Mouse (Mus musculus) erythroid progenitor cell, adult 5-6 weeks (primary cell): ENCODE results near the gene Dlk2. TPM values are rescaled to one million over a fixed set of nuclear protein-coding genes. Genes with fewer than 3 reads are reported as not detected.

Experiments
- ATAC-seq: replicated peaks from 2 replicates; pipeline ENCODE4 v1.8.0; 2016; ENCODE audit warnings: moderate number of reproducible peaks, mild to moderate bottlenecking, moderate TSS enrichment, inconsistent platforms; ENCODE audit not compliant: poor library complexity, low FRiP score, severe bottlenecking
- total RNA-seq, 2 experiments: library from RNA; stranded (forward) in 1 of 2; stranded (reverse) in 1 of 2; fragments of 150-400 nt in 1 of 2; fragments of 186-747, 209-891 nt in 1 of 2; gene quantifications; 2 replicates each; pipeline versions ENCODE4 v1.2.3 to v1.2.4; 2015 to 2017; ENCODE audit warnings: low replicate concordance in 2 of 2

Dlk2 gene
- total RNA-seq, 2 experiments from 2014 or later: not detected

DNA sequence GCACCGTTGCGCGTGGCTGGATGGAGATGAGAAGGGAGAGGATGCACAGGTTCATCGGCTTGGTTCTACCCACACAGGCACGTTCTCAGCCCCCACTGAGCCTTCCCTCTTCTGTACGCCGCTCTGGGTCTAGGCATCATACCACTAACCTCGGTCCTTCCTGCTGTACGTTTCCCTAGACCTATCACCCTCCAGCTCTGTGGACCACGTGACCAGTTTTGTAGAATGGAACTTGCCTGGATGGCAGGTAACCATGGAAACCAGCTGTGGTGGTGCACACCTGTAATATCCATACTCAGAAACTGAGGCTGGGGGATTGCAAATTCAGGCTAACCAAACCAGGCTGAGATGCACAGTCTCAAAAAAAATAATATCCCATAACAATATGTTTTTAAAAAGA lies 13.3 kb downstream of the Dlk2 start:
- no peak for ATAC-seq

DNA sequence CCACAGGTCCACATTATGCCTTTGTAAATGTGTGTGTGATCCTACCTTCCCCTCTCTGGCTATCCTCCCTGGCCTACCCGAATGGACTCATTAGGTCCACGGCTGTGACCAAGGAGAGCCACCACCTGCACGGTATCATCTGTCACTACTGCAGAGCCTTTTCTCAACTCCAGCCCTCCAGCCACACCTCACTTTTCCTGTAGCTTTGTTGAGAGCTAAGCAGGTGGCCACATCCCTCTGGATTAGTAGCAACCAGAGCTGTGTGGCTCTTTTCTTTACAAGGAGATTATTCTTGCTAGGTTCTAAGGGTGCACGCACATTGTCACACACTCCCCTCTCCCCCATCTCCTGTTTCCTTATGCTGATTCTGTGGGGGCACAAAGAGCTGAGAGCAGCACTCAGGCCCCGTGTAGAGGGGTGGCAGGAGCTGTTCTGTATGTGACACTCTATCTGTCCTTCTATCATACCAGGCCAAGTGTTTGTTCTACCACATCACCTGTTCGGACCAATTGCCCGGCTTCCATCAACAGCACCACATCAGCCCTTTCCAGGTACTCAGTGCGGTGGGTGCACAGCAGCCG lies 16.0 kb downstream of the Dlk2 start:
- no peak for ATAC-seq

DNA sequence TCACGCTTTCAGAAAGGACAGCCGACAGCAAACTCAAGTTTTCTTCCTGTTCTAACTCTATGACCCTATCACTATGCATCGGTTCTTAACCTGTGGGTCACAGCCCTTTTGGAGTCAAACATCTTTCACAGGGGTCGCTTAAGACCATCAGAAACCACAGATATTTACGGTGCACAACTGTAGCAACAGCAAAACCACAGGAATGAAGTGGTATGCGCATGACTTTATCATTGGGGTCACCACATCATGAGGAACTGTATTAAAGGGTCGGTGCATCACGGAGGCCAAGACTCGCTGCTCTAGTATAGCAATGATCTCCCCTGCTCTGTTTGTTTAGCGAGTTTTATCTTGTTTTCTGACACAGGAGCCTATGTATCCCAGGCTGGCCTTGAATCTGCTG lies 18.6 kb downstream of the Dlk2 start:
- no peak for ATAC-seq

DNA sequence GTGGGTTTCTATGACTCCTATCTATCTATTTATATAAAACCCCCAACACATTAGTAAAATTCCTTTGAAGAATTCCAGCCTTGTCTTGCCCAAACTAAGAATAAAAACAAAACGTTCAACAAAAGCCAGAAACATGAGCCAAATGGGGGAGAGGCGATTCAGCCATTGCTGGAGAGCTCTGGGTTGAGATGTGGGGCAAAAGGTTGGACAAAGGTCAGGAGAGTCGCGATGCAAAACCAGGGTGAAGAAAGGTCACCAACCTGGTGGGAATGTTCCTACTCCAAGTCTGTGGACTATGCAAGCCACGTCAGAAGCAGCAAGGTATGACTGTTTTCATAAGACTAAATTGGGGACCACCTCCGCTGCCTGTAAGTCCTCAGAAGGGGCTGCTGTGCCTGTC lies 23.3 kb downstream of the Dlk2 start:
- ATAC-seq: no peak

DNA sequence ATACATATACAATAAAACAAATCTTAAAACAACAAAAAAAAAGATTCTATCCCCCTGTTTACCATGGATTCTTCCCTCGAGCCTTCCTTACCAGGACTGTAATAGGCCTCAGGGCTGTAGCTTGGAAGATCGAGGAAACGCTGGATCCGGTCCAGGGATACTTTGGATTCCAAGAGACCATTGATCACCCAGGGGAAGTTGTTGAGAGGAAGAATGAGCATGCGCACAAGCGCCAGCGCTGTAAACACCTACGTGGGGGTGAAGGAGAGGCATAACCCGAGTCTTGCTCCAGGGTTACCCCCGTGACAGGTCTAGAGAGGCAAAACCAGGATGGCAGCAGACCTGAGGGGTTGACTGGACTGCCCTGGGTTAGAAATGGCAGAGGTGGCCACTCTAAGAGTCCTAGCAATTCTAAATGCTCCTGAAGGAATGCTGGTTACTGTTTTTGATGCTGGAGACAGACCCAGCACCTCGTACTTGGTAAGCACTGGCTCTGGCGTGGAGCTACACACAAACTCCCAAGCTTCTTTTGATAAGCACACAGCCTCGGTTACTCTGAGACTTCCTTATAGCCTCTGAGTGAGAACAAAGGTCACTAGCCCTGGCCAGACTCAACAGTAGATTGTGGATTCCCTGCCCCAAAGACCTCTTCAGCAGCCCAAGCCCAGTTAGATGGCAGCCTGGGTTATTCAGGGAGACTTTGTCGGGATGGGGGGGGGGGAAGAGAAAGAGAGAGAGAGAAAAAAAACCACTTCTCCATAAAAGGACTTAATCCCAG lies 25.0 kb downstream of the Dlk2 start:
- no peak for ATAC-seq

DNA sequence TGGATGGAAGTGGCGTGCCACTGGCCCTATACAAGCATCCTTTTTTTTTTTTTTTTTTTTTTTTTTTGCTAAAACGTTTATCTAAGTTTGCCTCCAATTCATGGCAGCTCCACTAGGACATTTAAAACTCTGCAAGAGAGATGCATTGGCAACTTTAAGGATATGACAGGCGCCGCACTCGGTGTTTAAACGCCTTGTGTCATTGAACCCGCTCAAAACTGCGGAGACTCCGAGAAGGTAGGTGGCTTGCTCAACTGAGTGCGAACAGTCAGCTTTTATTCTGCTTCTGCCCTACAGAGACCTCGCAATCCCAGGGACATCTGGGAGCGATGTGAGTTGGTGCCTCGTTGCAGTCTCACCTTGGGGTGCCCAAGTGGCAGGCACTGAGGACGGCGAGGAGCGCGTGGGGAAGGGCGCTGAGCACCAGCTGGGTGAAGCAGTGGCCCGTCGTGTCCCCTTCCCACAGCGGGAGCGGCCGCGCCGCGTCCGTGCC lies 30.2 kb downstream of the Dlk2 start:
- 0 out of 2 replicates have a peak, but pooled peaks have one; percentile 1 for ATAC-seq

DNA sequence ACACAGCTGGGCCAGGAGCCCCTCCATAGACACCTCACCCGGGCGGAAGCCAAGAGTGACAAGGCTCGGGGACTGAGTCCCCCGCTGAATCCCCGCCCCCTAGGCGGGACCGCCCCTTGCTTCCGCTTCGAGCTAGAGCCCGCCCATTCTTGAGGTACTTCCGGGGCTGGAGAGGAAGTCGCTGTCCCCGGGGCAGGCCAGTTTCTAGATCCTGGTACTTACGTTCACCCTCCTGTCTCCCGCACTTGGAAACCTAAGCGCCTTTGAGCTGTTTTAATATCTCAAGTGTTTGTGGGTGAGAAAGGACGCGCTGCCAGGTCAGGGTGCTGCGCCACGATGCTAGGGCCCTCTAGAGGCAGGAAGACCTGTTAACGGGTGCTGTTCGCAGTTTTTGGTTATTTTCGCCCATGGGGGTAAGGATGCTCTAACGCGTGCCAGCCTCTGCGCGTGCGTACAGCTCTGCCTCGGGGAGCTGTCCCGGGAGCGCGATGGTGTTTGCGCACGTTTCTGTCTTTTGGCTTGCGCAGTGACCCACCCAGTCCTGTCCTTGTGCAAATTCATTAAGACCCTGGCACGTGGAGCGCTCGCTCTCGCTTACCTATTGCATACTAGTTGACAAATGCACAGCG lies 30.8 kb downstream of the Dlk2 start, which contains the start of gene Abcc10:
TSS of gene Abcc10 (minus strand) at position 447 of the 629 bp plus-strand sequence.
- ATAC-seq: peak; percentile 100

DNA sequence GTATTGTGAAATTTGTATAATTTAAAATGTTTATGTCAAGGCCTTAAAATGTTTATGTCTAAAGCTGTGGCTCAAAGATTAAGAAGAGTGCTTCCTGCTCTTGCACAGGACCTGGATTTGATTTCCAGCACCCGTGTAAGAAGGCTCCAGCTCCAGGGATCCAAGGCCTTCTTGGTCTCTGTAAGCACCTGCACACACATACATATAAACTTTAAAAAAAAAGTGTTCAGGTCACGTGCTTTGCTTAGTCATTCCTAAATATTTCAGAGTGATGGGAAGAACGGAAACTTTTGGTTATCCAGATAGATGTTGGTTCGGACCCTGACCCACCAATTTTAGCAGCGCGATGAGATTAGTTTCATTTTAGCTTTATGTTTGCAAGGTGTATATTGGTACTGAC lies 31.5 kb downstream of the Dlk2 start:
- ATAC-seq: no peak

DNA sequence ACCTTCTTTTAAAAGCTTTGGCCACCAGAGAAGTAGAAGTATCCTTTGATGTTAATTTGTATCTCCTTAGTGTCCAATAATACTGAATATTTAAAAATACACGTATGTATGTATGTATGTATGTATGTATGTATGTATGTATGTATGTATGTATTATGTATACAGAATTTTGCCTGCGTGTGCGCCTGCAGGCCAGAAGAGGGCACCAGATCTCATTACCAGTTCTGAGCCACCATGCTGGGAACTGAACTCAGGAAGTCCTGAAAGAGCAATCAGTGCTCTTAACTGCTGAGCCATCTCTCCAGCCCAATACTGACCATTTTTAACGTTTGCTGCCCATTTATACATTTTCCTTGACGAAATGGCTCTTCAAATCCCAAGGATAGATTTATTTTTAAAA lies 39.3 kb downstream of the Dlk2 start:
- no peak for ATAC-seq

DNA sequence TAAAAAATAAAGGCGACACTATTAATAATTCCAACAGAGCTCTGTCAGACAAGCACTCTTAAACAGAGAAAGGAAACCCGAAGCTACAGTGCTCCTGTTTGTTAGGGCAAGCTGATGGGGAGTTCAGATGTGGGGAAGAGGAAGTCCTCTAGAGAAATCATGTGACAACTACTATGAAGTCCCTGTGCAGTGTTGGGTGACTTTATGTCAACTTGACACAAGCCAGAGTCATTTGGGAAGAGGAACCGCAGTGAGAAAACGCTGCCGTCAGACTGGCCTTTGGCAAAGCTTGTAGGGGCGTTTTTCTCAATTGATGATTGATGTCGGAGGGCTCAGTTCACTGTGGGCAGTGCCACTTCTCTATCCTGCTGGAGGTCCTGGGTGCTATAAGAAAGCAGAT lies 44.0 kb downstream of the Dlk2 start:
- no peak for ATAC-seq

DNA sequence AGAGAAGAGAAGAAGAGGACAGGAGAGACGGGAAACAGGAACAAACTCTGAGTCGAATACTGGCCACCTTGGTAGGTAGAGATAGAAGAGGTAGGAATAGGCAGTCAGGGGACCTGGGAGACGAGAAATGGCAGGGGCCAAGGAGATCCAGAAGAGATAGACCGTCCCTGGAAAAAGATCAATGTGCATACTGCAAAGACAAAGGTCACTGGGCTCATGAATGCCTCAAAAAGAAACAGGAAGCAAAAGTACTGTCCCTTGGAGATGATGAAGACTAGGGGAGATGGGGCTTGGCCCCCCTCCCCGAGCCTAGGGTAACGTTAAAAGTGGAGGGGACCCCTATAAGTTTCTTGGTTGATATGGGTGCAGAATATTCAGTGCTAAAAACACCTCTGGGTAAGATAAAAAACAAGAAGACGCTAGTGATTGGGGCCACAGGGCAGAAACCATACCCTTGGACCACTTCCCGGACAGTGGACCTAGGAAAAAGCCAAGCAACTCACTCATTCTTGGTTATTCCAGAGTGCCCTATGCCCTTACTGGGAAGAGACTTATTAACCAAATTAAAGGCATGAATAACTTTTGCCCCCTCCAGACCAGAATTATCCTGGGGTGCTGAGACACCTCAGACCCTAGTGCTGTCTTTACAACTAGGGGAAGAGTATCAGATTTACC lies 53.9 kb downstream of the Dlk2 start:
- no peak for ATAC-seq

Other genes with a start within 250 kb of the Dlk2 start
- 11.3 and 22.7 TPM in 2 replicates for gene Mrps18a, start 186.4 kb upstream of the Dlk2 start, total RNA-seq (2015; ENCODE audit: low replicate concordance)
- gene Mrps18a, start 186.4 kb upstream of the Dlk2 start, total RNA-seq (2017; ENCODE audit: low replicate concordance): 9.0 and 19.4 TPM in 2 replicates
- gene Rsph9, start 153.2 kb upstream of the Dlk2 start, total RNA-seq (2015; ENCODE audit: low replicate concordance): 3.8 and 6.8 TPM in 2 replicates
- gene Rsph9, start 153.2 kb upstream of the Dlk2 start, total RNA-seq (2017; ENCODE audit: low replicate concordance): 9.9 TPM in 1 of 2 replicates, not detected in the other
- 75.0 and 75.3 TPM in 2 replicates for gene Mad2l1bp, start 143.9 kb upstream of the Dlk2 start, total RNA-seq (2015; ENCODE audit: low replicate concordance)
- 22.3 and 26.2 TPM in 2 replicates for gene Mad2l1bp, start 143.9 kb upstream of the Dlk2 start, total RNA-seq (2017; ENCODE audit: low replicate concordance)
- 369 and 467 TPM in 2 replicates for gene Gtpbp2, start 136.4 kb upstream of the Dlk2 start, total RNA-seq (2015; ENCODE audit: low replicate concordance)
- 572 and 831 TPM in 2 replicates for gene Gtpbp2, start 136.4 kb upstream of the Dlk2 start, total RNA-seq (2017; ENCODE audit: low replicate concordance)
- 40.4 and 61.2 TPM in 2 replicates for gene Polh, start 94.8 kb upstream of the Dlk2 start, total RNA-seq (2015; ENCODE audit: low replicate concordance)
- gene Polh, start 94.8 kb upstream of the Dlk2 start, total RNA-seq (2017; ENCODE audit: low replicate concordance): 96.1 and 102 TPM in 2 replicates
- 26.8 and 35.0 TPM in 2 replicates for gene Xpo5, start 94.6 kb upstream of the Dlk2 start, total RNA-seq (2015; ENCODE audit: low replicate concordance)
- gene Xpo5, start 94.6 kb upstream of the Dlk2 start, total RNA-seq (2017; ENCODE audit: low replicate concordance): 26.6 and 32.0 TPM in 2 replicates
- gene Polr1c, start 49.4 kb upstream of the Dlk2 start, total RNA-seq (2015; ENCODE audit: low replicate concordance): 25.6 and 26.4 TPM in 2 replicates
- 5.8 and 24.9 TPM in 2 replicates for gene Polr1c, start 49.4 kb upstream of the Dlk2 start, total RNA-seq (2017; ENCODE audit: low replicate concordance)
- gene Yipf3, start 49.3 kb upstream of the Dlk2 start, total RNA-seq (2015; ENCODE audit: low replicate concordance): 46.5 and 53.7 TPM in 2 replicates
- 15.3 and 22.5 TPM in 2 replicates for gene Yipf3, start 49.3 kb upstream of the Dlk2 start, total RNA-seq (2017; ENCODE audit: low replicate concordance)
- not detected in 2 replicates for gene Lrrc73, start 43.9 kb upstream of the Dlk2 start, total RNA-seq (2015; ENCODE audit: low replicate concordance)
- gene Lrrc73, start 43.9 kb upstream of the Dlk2 start, total RNA-seq (2017; ENCODE audit: low replicate concordance): 0.39 TPM in 1 of 2 replicates, not detected in the other
- 2.2 and 21.8 TPM in 2 replicates for gene Tjap1, start 14.4 kb upstream of the Dlk2 start, total RNA-seq (2015; ENCODE audit: low replicate concordance)
- 6.5 and 53.0 TPM in 2 replicates for gene Tjap1, start 14.4 kb upstream of the Dlk2 start, total RNA-seq (2017; ENCODE audit: low replicate concordance)
- gene Abcc10, start 30.9 kb downstream of the Dlk2 start, total RNA-seq (2015; ENCODE audit: low replicate concordance): not detected in 2 replicates
- gene Abcc10, start 30.9 kb downstream of the Dlk2 start, total RNA-seq (2017; ENCODE audit: low replicate concordance): 0.53 TPM in 1 of 2 replicates, not detected in the other
- 0.72 and 8.8 TPM in 2 replicates for gene Zfp318, start 86.3 kb downstream of the Dlk2 start, total RNA-seq (2015; ENCODE audit: low replicate concordance)
- 3.3 and 10.1 TPM in 2 replicates for gene Zfp318, start 86.3 kb downstream of the Dlk2 start, total RNA-seq (2017; ENCODE audit: low replicate concordance)
- gene Crip3, start 131.5 kb downstream of the Dlk2 start, total RNA-seq (2015; ENCODE audit: low replicate concordance): not detected in 2 replicates
- not detected in 2 replicates for gene Crip3, start 131.5 kb downstream of the Dlk2 start, total RNA-seq (2017; ENCODE audit: low replicate concordance)
- gene Slc22a7, start 141.0 kb downstream of the Dlk2 start, total RNA-seq (2015; ENCODE audit: low replicate concordance): not detected in 2 replicates
- gene Slc22a7, start 141.0 kb downstream of the Dlk2 start, total RNA-seq (2017; ENCODE audit: low replicate concordance): not detected in 2 replicates
- gene Ttbk1, start 190.3 kb downstream of the Dlk2 start, total RNA-seq (2015; ENCODE audit: low replicate concordance): not detected in 2 replicates
- not detected in 2 replicates for gene Ttbk1, start 190.3 kb downstream of the Dlk2 start, total RNA-seq (2017; ENCODE audit: low replicate concordance)
- 3.8 and 5.0 TPM in 2 replicates for gene Dnph1, start 199.3 kb downstream of the Dlk2 start, total RNA-seq (2015; ENCODE audit: low replicate concordance)
- gene Dnph1, start 199.3 kb downstream of the Dlk2 start, total RNA-seq (2017; ENCODE audit: low replicate concordance): 0.64 and 1.9 TPM in 2 replicates
- 0.42 and 5.8 TPM in 2 replicates for gene Cul9, start 249.0 kb downstream of the Dlk2 start, total RNA-seq (2015; ENCODE audit: low replicate concordance)
- 0.26 TPM in 1 of 2 replicates, not detected in the other for gene Cul9, start 249.0 kb downstream of the Dlk2 start, total RNA-seq (2017; ENCODE audit: low replicate concordance)